Mouse (Mus musculus) MEL (cell line): ENCODE measurements around the gene Nkain1.

Experiments used
- ELF1 ChIP-seq: IDR thresholded peaks from 2 replicates; pipeline ENCODE4 v1.6.1; 2014; ENCODE audit warnings: low read depth, mild to moderate bottlenecking, inconsistent platforms, low read length, improper control_type of control experiment, moderate library complexity
- GABPA ChIP-seq: IDR thresholded peaks from 2 replicates; pipeline ENCODE4 v1.6.1; 2012; ENCODE audit warnings: low read depth, mild to moderate bottlenecking, inconsistent platforms, low read length, improper control_type of control experiment, moderate library complexity

GRCm38 (mm10) chr4:130553121-130553448, 20.9 kb downstream of the Nkain1 start:
- no peak for TF ChIP-seq ELF1
- TF ChIP-seq GABPA = no peak
